Mouse (Mus musculus): ENCODE measurements around the gene Olfr48. TPM values are rescaled to one million over a fixed set of nuclear protein-coding genes. Genes with fewer than 3 reads are reported as not detected.

Olfr48 gene
- not detected for polyA plus RNA-seq (2017; shearing (Covaris generic))

DNA sequence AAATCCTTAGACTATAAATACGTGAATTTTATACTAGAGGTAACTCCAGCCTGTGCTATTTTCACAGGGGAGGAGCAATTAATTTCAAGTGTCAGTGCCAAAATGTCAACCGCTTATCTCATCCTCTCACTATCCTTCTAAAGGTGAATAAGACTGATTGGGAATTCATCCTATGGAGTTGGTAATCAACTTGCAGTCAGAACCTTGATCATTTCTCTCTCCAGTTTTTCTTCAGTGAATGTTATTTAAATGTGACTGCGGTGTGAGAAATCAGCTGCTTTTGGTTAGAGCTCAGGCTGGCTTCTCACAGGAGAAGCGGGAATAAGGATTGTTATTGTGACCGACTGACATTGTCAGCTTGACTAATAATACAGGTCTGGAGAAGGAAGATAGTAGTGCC lies at the start of gene Olfr48:
Gene Olfr48, minus strand, starts transcription at position 101 of the 400 bp plus-strand sequence.

DNA sequence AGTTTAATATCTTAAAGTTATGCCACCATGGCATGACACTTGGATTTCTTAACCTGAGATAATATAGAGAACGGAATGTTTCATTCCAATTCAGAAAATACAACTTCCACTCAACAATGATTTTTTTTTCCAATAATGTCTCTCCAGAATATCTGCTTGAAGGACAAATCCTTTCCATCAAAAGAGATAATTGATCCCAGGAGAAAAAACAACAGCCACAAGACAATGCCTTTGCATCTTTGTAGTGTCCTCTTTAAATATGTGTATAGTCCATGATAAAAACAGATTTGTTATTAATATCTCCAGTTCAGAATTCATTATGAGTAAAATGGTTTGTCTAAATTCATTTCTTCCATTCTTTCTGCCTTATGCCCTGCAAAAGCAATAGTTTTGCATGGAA lies 30.1 kb upstream of the Olfr48 start, which contains the start of gene Olfr1257:
Gene Olfr1257, plus strand, starts transcription at position 301 of the 400 bp plus-strand sequence.

DNA sequence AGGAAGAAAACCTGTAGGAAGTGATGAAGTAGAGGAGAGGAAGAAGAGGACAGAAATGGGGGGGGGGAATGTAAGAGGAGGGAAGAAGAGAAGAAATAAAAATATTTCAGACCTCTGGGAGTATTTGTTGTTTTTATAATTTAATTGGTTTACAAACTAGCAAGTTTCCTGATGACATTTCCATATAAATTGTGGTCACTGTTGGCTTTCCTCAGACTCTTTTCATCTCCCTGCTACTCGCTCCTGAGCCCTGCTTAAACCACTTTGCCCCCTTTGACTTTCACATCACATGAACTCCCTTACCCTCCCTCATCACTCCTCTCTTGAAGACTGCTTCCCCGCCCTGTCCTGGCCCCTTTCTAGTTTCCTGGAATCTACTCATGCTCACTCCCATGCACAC lies 6.5 kb downstream of the Olfr48 start, which contains the start of gene Olfr1256:
Gene Olfr1256, minus strand, starts transcription at position 101 of the 400 bp plus-strand sequence.

DNA sequence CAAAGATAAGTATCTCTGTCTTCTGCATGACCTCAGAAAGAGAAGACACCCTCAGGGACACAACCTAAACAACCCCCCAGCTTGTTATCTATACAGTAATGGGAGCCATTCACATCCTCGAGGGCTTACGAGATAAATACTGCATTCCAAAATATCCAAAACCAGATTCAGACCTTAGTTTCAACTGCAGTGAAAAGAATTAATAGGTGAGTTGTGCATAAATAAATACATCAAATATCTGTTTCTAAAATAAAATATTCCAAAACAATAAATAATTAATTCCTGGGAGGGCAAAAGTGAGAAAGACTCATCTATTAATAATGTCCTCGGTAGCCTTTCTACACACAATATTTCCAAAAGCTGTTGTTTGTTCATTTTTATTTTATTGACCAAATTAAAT lies 36.3 kb downstream of the Olfr48 start, which contains the start of gene Olfr1255:
Gene Olfr1255, plus strand, starts transcription at position 301 of the 400 bp plus-strand sequence.

DNA sequence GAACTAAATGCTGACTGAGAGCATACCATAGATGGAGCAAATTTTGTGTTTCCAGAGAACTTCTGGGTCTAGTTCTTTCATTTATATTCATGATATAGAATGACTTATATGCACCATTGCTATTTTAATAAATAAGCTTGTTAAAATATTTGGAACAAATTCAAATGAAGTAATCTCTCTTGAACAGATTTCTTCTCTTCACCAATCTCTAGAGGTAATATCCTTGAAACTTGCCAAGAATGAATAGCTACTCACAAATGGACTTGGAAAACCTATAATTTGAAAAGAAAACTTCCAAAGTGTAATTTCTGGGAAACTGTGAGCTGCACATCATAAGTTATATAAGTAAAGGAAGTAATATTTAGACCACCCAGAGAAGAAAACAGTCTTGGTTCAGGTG lies 54.5 kb downstream of the Olfr48 start, which contains the start of gene Olfr1254:
Gene Olfr1254, minus strand, starts transcription at position 101 of the 400 bp plus-strand sequence.

Other genes starting within 250 kb of the Olfr48 start
- gene Olfr1247, start 234.1 kb downstream of the Olfr48 start, polyA plus RNA-seq (2017; shearing (Covaris generic)), result under 1 TPM in 1 of 2 experiments, not detected in 1; 0.11 TPM
- not detected for gene Olfr1248, start 230.0 kb downstream of the Olfr48 start, polyA plus RNA-seq (2017; shearing (Covaris generic))
- not detected for gene Olfr1249, start 213.2 kb downstream of the Olfr48 start, polyA plus RNA-seq (2017; shearing (Covaris generic))
- gene Olfr1250, start 186.7 kb downstream of the Olfr48 start, polyA plus RNA-seq (2017; shearing (Covaris generic)), result under 1 TPM; 0.04 to 0.15 TPM
- gene Olfr1251, start 176.3 kb downstream of the Olfr48 start, polyA plus RNA-seq (2017; shearing (Covaris generic)), result not detected
- gene Olfr1252, start 123.2 kb downstream of the Olfr48 start, polyA plus RNA-seq (2017; shearing (Covaris generic)), result under 1 TPM in 1 of 2 experiments, not detected in 1; 0.05 TPM
- under 1 TPM in 1 of 2 experiments, not detected in 1; 0.31 TPM for gene Olfr1253, start 91.1 kb downstream of the Olfr48 start, polyA plus RNA-seq (2017; shearing (Covaris generic))
- gene Olfr1254, start 54.6 kb downstream of the Olfr48 start, polyA plus RNA-seq (2017; shearing (Covaris generic)), result not detected
- gene Olfr1255, start 36.2 kb downstream of the Olfr48 start, polyA plus RNA-seq (2017; shearing (Covaris generic)), result not detected
- not detected for gene Olfr1256, start 6.7 kb downstream of the Olfr48 start, polyA plus RNA-seq (2017; shearing (Covaris generic))
- not detected for gene Olfr1257, start 30.2 kb upstream of the Olfr48 start, polyA plus RNA-seq (2017; shearing (Covaris generic))
- not detected for gene Olfr1258, start 79.1 kb upstream of the Olfr48 start, polyA plus RNA-seq (2017; shearing (Covaris generic))
- not detected for gene Olfr1259, start 100.5 kb upstream of the Olfr48 start, polyA plus RNA-seq (2017; shearing (Covaris generic))
- under 1 TPM in 1 of 2 experiments, not detected in 1; 0.04 TPM for gene Olfr1260, start 126.1 kb upstream of the Olfr48 start, polyA plus RNA-seq (2017; shearing (Covaris generic))
- gene Olfr1261, start 143.0 kb upstream of the Olfr48 start, polyA plus RNA-seq (2017; shearing (Covaris generic)), result not detected
- not detected for gene Olfr1262, start 151.9 kb upstream of the Olfr48 start, polyA plus RNA-seq (2017; shearing (Covaris generic))
- gene Olfr1263, start 163.9 kb upstream of the Olfr48 start, polyA plus RNA-seq (2017; shearing (Covaris generic)), result not detected
- gene Olfr1264, start 177.4 kb upstream of the Olfr48 start, polyA plus RNA-seq (2017; shearing (Covaris generic)), result not detected
- not detected for gene Olfr1265, start 187.1 kb upstream of the Olfr48 start, polyA plus RNA-seq (2017; shearing (Covaris generic))
- gene Olfr140, start 215.4 kb upstream of the Olfr48 start, polyA plus RNA-seq (2017; shearing (Covaris generic)), result not detected